Mouse (Mus musculus) urinary bladder, postnatal 4 days (tissue): ENCODE data around the gene Mettl22.
A peak's percentile ranks its signal among the peaks of the same experiment; 100 is the strongest.

ENCODE experiments used
- DNase-seq, 2 experiments: peaks; one replicate each; pipeline ENCODE4 v3.0.0; 2021 to 2022; ENCODE audit warnings: low spot score in 2 of 2

Mettl22 gene

DNA sequence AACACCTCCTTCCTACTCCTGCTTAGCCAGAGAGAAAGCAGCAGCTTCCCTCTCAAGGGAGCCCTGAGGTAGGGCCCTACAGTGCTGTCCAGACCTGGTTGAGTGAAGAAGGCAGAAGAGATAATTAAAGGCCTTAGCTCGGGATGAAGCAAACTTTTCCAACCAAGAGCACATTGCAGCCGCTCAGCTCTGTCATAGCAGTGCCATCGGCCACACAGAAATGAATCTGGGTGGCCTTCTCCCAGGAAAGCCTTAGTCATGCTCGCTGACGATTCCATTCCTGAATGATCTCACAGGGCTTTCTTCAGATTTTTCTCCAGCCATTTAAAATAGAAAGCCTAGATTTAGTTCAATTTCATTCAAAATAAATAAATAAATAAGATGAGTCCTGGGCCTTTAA is 39.3 kb downstream of the Mettl22 start:
- no peak for DNase-seq

GRCm38 (mm10) chr16:8512830-8513229 is 42.2 kb downstream of the Mettl22 start:
- DNase-seq, result no peak

DNA sequence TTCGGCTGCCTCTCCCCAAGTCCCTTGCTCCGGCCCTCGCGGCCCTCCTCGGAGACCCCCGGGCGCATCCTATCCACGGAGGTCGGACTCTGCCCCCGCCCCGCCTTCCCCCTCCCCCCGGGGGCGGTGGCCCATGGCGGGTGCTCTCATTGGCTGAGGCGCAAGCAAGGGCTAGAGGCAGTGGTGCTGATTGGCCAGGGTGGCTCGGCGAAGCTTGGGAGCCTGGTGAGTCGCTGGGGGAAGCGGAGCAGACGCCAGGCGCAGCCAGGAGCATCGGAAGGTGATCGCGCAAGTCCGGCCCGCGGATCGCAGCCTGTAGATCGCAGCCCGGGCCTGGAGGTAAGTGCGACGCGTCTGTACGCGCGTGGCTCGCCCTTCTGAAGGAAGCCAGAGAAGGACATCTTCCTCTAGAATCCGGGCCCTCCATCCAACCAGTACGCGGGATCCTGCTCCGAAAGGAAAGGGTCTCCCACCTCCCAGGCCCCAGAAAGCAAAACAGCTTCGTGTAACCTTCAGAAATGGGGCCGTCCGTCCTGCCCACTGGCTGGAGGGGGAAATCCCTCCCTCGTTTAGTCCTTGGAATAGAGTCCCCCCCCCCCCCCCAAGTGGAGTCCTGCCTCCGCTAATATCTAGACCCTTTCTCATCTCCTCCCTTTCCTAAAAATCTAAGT is 42.8 kb downstream of the Mettl22 start, which contains the start of gene Abat:
Gene Abat (plus strand): TSS at position 194 of the 671 bp plus-strand sequence.
- DNase-seq, result peak; percentile 93 to 95

GRCm38 (mm10) chr16:8514180-8514579 is 43.6 kb downstream of the Mettl22 start:
- peak in 1 of 2 experiments; percentile 27 for DNase-seq

DNA sequence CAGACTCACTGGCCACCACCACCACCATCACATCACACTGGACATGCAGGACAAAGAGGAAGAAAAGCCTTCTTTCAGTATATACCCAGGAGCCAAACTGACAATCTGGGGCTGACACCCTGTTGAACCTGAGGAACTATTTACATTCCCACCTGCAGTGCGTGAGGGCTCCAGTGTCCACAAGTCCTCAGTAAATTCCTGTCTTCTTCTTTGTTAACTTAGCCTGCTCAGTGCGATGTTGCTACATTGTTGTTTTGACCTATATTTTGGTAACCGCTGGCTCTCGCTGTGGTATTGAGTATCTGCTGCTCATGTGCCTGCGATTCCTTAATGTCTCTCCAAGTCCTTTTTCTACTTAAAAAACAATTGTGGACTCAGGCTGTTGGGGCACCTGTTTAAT is 49.9 kb downstream of the Mettl22 start:
- DNase-seq, result no peak

DNA sequence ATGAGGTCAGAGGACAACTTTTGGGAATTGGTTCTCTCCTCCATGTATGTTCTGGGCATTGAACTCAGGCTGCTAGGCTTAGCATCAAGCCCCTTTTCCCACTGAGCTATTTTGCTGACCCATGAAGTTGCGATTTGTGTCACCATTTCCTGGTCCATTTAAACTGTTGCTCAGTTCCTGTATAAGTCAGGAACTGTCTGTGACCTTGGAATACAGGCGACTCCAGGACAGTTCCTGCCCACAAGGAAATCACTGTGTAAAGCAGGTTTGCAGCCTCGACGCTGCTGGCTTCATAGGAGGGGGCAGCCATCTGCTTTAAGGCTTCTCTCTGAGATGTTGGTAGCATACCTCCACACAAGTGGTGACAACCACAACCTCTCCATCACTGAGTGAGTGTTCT is 50.7 kb downstream of the Mettl22 start:
- no peak for DNase-seq

- DNase-seq, result peak; percentile 32 to 63
Observed at GRCm38 (mm10) chr16:8523480-8524144, 53.0 kb downstream of the Mettl22 start.

DNA sequence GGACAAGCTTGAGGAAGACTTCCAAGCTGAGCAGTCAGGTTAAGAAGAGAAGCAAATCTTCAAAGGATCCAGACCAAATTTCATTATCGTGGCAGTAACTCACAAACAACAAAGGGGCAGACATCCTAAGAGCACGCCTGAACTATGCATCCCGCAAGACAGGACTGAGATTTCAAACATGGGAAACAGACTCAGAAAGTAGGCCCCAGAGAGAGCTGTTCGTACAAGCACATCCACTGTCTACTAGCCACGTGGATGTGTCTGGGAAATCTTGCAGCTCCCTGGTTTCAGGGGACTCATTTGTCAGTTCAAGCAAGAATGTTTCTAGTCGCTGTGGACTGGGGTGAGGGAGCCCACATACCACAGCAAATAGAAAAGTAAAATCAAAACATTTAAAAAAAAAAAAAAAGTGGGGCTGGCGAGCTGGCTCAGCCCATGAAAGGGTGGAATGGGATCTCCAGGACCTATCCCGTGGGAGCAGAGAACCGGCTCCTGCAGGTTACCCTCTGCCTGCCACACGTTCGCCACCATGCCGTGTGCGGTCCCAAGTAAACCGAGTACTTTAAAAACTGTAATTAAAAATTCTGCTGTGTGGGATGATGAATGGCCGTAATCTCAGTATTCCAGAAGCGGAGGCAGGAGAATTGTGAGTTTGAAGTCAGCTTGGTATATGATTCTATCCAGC is 53.7 kb downstream of the Mettl22 start:
- DNase-seq, result no peak

GRCm38 (mm10) chr16:8525293-8525692 is 54.7 kb downstream of the Mettl22 start:
- DNase-seq, result no peak

DNA sequence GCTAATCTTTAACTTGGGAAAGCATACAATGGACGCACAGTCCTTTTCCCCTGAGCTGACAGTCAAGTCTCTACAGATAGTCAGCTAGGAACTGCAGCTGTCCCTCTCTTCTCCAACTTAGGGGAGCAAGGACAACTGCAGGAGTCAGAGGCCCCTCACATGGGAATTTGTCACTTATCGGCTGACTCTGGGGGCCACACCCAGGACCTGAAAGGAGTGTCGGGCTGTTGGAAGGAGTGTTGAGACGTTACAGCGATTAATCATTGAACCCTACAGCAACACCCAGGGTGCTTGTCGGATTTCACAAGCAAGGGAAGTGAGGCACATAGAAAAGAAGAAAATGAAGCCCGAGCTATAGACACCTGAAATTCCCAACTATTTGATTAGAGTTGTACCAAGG is 55.3 kb downstream of the Mettl22 start:
- no peak for DNase-seq

DNA sequence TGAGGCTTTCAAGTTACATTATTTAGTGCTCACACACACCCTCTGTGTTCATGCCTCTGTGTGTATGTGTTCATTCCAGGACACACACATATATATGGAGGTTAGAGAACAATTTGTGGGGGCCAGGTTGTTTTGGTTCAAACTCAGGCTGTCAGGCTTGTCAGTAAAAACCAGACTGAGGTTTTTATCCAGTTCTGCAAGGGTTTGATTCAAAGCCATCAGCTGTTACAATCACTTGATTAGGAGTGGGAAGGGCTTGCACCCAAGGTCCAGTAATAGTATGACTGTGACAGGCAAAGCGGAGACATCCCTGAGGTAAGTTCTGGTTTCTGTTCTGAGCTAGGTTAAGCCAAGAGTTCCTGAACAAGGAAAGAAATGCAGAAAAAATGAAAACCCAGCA is 58.8 kb downstream of the Mettl22 start:
- DNase-seq, result no peak

- no peak for DNase-seq
Observed at GRCm38 (mm10) chr16:8530018-8530417, 59.4 kb downstream of the Mettl22 start.

- DNase-seq, result no peak
Observed at GRCm38 (mm10) chr16:8532461-8532860, 61.9 kb downstream of the Mettl22 start.

DNA sequence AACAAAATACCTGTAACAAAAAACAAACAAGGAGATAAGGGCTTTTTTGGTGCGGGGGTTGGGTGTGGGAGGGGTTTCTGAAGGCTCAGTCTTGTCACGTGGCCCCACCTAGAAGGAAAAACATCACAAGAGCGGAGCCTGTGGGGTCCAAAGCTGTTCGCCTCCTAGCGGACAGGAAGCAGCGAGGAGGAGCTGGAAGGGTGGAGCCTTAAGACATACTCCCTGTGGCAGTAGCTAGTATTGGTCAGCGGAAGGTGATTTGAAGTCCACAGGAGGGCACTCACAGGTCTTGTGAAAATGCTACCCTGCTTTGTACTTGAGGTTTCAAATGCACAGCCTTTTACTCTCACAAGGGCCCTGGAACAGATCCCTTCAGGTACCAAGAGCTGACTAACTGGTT is 62.3 kb downstream of the Mettl22 start:
- no peak for DNase-seq

- no peak for DNase-seq
Observed at GRCm38 (mm10) chr16:8533477-8533876, 62.9 kb downstream of the Mettl22 start.

- DNase-seq, result no peak
Observed at GRCm38 (mm10) chr16:8534466-8535200, 64.0 kb downstream of the Mettl22 start.

DNA sequence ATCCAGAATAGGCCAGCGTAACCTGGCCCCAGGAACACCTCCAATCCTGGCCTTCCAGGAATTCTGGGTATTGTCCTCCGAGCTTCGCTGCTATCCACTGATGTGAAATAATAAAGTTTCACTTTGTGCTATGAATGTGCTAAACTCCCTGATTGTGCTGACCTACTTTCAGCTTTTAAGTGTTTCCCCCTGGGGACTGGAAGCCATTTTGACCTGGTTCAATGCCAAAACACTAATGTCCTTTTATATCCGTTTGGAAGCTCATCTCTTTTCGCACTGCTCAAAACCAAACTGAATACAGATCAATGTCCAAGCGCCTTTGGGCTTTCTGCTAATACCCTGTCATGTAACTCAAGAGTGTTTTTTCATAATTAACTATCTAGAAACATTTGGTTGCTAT is 64.8 kb downstream of the Mettl22 start:
- DNase-seq, result no peak

GRCm38 (mm10) chr16:8539150-8539865 is 68.7 kb downstream of the Mettl22 start:
- no peak for DNase-seq
